Mouse (Mus musculus) kidney, adult 2 months (tissue): ENCODE measurements at regions not wholly inside any gene's neighbourhood (a gene's known extent, or its start where the extent isn't known, plus 50 kb on each side); places are given as distances from the start of the nearest gene placed in this dataset.

Experiments used
- CTCF ChIP-seq: fragments of 200-500 bp; conservative IDR thresholded peaks from 2 replicates; pipeline ENCODE4 v1.5.1; 2011; ENCODE audit warnings: low read depth, mild to moderate bottlenecking, control low read depth, low read length, moderate library complexity, mixed read lengths; ENCODE audit not compliant: insufficient read depth, insufficient read length
- POLR2A ChIP-seq: fragments of 200-500 bp; IDR thresholded peaks from one replicate; pipeline ENCODE4 v1.6.1; 2011; ENCODE audit warnings: low read depth, low read length, control low read depth

- TF ChIP-seq CTCF (no peak), POLR2A (no peak)
These were observed 85.3 kb upstream of the Gm4791 start for GRCm38 (mm10) chr9:46913238-46913637.
